Mouse (Mus musculus) spleen, postnatal 4 days (tissue): ENCODE results near the gene Ndnf.

ENCODE experiments used
- DNase-seq, 2 experiments: peaks; one replicate each; pipeline ENCODE4 v3.0.0; 2022; ENCODE audit warnings: low spot score in 2 of 2

Gene Ndnf

DNA sequence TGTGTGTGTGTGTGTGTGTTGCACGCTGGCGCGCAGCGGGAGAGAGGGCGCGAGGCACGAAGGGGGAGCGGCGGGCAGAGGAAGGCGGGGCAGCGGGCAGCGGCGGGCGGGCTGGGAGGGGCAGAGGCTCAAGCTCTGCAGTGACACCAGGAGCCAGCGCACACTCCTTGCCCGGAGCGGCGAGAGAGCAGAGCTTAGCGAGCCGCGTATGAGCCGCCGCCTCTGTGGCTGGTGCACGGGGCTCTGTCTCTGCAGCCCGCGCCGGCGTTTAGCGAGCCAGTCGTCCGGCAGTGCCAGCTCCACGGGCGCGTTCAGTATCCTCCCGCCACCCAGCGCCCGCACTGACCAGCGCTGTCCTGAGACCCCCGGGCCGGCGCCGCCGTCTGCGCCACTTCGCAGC lies at the start of gene Ndnf:
TSS of gene Ndnf (plus strand) at position 140 of the 400 bp plus-strand sequence.
- peak; percentile 29 to 71 for DNase-seq

DNA sequence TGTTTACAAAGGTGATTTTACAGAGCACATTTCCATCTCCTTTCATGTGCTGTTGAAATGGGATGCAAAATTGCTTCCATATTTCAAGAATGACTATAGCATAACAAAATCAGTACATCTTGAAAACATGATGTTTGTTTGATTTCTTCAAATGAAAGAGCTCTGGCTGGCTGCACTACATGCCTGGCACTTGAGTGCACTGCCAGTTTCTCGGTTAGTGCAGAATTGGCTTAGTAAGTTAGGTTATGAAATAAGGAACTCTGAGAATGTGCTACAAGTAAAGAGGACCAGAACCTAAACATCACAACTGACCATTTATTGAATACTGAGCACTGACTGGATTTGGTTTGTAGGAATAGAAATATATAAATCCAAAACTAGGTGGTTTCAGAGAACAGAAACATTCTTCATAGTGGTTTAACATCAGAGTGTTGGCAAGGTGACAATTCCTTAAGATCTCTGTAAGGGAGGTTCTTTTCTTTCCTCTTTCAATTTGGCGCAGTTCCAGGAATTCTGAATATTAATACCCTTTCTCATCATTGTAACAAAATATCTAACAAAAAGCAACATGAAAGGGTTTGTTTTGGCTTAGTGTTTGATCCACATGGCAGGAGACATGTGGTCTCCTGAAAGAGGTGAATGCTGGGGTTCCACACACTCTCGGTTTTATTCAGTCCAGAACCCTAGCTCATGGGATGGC lies 48.2 kb upstream of the Ndnf start:
- DNase-seq: no peak

DNA sequence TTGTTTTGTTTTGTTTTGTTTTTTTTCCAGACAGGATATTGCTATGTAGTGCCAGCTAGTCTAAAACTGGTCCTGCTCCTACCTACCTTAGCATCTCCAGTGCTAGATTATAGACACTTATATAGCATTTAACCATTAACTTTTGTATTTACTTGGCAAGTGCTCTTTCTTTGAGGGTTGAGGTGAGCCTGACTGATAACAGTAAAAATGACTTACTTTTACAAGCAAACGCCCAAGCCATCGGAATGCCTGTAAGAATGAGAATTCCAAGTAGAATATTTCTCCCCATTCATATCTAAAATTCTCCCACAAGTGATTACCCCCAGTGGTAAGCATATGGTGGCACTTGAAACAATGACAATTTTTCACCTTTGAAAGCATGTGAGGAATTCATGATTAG lies 40.8 kb upstream of the Ndnf start:
- no peak for DNase-seq

DNA sequence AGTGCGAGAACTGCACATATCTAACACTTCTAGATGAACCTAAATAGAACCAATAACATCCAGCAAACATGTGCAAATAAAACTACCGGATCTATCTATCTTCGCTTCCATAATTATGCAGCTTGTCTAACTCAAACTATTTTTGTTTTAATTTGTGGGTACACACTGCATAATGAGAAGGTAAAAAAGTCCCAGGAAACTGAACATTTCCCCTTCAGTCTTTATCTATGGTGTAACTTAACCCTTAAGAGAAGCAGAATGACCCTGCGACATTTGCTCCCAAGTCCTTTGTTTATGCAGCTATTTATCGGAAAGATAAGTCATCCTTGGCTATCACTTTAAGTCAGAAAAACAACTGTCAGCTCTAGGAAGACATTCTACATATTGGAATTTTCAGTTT lies 39.2 kb upstream of the Ndnf start:
- DNase-seq: no peak

DNA sequence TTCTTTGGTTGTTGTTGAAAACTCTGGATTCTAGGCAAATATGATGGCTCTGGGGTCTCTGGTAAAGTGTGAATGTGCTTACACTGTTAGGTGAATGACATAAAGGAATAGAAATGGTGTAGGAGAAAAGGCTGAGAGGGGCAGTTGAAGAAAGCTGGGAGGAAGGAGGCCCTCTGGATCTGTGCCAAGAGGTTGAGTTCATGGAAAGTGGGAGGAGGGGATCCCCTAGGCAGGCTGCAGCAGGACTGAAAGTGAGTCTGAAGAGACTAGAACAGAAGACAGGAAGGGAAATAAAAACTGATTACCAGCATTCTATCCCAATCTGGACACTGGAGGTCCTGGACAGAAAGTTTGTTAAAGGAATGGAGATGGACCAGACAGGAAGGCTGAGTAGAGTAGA lies 29.0 kb upstream of the Ndnf start:
- DNase-seq: no peak

DNA sequence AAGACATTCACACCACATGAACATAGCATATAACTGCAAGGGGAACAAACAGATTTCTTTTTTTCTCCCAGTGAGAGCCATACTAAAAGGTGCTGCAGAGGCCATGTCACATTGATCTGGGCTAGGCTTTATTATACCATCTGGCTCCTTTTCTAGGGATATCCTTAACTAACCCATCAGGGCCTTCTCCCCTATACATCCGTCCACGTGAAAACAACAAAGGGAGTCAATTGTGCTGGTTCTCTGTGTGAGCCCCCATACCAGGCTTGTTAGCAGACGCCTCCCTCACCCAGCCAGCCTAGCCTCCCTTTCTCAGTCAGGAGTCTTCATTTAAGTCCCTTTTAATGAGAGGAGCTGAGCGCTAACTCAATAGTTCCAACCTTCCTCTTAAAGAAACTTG lies 27.3 kb upstream of the Ndnf start:
- DNase-seq: no peak

DNA sequence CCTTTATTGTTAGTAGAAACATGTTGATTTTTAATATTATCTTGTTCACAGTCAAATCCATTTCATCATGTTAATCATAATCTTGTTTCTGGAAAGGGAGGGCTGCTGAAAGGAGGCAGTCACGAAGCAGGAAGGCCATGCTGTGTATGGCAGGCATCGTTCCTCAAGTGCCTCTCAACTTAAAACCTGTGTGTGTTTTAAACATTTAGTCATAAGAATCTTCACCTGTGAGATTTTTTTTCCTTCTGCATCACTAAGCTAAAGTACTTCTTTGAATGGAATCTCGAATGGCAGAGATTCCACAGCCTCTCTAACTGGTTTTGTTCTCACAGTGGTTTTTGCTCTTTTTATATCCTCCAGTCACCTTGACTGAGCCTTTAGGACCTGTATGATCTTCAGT lies 25.0 kb upstream of the Ndnf start:
- DNase-seq: no peak

DNA sequence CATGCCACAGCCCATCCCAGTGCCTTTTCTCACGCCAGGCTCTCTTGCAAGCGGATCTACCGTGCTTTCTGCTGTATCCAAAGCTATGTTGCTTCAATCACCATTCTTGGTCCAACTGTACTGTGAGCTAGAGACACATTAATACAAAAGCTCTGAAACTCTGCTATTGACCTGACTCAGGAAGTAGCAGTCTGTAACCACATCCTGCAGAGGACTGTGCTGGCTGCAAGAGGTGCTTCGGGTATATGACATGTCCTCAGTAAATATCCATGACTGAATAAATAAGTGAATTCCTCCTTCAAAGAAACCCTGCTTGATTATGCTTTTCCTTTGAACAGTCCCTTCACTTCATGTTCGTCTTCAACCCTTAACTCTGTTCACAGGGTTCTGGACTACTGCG lies 23.7 kb upstream of the Ndnf start:
- no peak for DNase-seq

DNA sequence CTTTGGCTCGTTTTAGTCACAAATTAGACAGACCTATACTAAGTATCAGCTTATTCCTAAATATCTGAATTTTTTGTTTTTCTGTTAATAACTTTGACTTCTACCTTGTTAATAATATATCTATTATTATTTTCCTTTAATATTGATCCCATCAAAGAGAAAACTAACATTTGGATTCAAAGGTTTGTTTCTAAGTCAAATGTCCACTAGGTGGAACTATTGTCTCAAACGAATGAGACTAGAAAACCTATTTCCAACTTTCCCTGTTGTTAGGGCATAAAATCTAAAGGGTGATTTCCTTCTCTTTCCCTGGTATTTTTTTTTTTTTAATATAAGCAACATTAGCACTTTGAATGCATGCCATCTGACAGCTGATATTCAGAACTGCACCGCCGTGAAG lies 20.0 kb upstream of the Ndnf start:
- no peak for DNase-seq

DNA sequence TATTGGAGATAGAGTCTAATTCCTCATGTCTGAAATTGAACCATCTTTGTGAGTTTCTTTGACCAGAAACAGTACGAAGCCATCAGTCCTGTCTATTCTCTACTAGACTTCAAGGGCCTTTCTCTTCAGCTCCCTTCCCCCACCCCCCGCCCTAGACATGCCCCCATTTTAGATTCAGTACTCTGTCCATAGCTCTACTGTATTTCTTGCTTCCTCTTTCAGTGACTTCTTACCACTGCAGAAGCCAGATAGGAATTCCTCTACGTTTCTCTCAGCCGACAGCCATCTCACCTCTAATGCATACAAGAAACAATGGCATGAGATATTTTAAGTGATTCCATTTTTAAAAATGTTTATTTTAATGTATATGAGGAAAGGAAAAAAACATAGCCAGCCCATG lies 10.1 kb upstream of the Ndnf start:
- no peak for DNase-seq

DNA sequence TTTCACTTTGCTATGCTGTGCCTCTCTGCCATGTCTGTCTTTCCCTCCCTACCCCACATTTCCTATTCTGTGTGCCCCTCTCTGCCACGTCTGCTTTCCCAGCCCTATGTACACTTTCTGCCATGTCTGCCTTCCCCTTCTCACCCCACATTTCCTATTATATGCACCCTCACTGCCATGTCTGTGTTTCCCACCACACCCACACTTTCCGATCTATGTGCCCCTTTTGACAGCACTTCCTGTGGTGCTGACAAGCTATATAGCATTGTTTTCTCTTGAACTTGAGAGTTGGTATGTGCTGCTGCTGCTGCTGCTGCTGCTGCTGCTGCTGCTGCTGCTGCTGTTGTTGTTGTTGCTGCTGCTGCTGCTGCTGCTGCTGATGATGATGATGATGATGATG lies 9.3 kb upstream of the Ndnf start:
- DNase-seq: no peak

DNA sequence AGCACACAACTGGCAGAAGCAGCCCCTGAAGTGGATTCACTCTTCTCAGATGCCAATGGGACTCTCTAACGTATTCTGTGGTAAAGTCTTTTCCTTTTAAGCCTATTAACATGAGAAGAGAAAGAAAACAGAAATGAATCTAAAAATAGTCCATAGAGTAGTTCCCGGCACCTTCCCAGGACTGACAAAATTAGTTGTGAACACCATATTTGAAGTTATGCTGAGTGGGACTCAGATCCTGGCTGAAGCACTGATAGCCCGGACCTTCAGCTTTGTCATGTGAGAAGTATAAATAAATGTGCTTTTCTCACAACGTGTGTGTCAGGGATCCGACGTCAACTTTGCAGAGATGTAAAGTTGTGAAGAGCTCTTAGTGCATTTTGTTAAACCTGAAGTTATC lies 7.4 kb upstream of the Ndnf start:
- no peak for DNase-seq

DNA sequence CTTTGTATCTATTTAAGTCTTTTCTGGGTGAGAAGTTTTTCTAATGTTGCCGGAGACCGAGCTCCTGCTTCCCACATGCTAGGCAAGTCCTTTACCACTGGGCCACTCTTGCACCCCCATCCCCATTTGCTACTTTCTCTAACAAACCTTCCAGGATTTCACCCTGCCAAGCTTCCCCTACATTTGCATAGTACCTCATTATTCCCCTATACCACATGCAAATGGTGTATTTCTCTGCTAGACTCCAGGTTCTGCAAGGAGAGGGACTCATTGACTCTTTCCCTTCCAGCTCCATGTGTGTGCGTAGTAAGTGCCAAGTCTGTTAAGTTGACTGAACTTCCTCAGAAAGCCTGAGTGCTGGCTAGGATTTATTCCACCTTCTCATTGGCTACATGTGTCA lies 5.1 kb upstream of the Ndnf start:
- no peak for DNase-seq

DNA sequence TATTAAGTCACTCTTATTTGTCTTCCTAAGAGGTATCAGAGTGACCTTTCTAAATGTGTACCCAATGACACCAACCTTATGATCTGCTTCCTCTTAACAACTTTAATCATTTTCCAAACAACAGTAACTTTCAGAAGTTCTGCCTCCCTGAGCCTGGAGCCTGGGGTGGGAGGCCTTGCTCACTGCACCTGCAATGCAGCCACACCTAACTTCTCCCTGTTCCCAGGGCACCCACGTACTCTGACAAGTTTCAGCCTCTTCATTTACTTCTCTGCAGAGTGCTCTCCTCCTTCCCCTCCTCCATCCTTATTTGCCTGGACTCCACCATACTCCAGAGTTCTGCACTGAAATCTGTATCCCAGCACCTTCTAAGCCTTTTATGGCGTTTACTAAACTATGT lies 1.4 kb upstream of the Ndnf start:
- no peak for DNase-seq

DNA sequence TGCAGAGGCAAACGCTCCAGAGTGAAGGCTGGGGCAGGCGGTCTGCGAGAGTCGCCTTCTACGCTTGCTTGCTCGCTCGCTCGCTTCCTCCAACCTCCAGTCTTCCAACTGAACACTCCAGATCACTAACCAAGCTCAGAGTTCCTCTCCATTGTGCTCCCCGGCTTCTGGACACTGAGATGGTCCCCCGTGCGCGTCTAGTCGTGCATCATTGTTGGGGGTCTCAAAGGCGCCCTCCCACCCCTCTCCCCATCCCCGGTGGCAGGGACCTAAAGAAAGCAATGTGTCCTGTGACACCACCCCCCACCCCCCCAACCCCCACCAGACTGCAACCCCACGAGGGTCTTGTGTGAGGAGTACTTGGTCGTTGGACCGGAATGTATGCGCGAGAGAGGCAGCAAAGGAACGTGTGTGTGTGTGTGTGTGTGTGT lies 394 bp upstream of the Ndnf start:
- no peak for DNase-seq

DNA sequence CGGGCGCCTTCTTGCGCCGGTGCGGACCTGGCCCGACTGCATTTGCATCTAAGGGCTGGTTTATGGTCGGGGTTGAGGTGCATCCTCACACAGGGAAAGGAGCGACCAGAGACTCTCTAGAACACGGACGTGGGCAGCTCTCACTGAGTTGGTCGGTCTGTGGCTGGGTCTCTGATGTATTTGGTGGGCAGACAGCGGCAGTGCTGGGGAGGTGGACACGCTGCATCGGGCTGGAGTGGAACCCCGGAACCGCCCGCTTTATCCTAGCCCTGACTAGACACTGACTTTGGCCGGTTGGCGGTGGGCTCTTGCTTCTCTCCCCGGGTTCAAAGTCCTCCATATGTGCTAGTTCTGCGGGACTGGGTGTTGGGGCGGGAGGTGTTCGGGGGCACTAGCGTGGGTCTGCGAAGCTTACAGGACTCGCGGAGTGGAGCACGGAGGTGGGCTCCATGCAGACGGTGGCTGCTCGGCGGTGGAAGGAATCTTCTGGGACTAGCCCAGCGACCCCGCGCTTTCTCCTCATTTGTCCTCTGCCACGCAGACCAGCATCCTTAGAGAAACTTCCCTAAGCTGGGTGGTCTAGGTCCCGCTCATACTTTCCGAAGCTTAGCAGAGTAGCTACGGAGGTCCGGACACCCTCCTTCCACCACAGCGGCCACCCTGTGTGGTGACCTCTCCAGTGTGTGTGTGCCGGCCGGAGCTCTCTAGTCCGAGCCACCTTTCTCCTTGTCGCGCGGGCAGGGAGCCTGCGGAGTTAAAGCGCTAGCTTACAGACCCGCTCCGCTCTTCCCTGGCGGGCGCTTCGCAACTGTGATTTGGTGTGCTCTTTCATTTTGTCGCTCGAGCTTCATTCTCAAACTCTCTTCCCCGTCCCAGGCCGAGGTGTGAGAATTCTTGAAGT lies 991 bp downstream of the Ndnf start:
- peak in 1 of 2 experiments; percentile 60 for DNase-seq

DNA sequence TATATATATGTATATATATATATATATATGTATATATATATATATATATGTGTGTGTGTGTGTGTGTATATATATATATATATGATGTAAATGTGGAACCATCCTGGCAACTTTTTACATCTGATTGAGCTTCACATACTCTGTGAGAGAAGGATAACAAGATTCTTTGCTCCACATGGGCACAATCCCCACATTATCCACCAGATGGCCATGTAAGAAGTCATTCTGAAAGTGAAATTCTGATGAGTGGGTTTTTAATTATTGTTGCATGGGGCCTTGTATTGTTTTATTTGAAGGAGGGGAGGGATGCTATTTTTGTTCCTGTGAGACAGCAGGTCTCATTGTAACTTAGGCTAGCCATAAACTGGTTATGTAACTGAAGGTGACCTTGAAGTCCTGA lies 22.5 kb downstream of the Ndnf start:
- no peak for DNase-seq

DNA sequence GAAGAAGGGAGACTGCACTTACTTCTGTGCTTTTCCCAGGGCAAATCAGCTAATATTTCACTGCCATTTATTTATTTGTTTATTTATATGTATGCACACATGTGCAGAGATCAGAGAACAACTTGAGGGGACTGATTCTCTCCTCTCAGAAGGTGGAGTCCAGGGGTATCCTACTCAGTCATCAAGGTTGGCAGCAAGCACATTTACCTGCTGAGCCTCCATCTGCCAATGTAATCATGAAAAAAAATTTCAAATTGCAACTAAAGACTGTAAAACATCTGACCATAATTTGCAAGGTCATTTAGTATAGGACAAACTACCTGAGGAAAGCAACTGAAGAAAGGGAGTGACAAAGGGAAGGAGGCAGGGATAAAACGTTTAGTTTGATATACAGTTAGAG lies 49.3 kb downstream of the Ndnf start:
- DNase-seq: no peak

DNA sequence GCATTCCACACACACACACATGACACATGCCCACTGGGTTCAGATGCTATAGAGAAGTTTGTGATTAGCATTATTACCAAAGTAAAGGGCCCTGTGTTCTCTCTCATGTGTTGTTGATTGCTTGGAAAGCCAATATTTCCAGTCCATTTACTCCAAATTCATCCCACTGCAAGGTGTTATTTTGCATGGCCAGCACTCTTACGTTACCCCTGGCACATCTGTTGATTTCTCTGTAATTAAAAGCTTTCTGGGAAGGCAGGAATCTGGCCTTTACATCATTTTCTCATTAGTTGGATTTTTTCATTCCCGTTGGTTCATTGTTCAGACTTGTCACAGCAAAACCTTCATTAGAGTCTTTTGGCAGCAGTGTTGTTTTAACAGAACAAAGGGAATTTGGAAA lies 54.3 kb downstream of the Ndnf start:
- DNase-seq: no peak

DNA sequence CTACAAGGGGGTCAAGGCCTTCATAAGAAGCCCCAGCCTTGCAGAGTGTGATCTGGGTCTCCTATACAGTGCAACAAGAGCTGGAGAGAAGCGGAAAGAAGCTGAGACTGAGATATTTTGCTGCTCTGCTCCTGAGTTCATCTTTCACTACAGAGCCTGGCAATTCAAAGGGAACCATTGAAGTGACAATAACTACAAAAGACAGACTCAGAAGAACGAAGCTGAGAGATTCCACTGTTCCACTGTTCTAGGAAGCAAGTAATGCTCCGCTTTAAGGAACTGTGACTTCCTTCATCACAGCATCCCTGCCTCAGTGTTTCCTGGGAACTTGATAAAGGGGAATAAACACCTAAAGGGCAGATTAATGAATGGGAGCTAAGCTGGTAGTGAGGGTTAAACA lies 56.9 kb downstream of the Ndnf start:
- DNase-seq: no peak

DNA sequence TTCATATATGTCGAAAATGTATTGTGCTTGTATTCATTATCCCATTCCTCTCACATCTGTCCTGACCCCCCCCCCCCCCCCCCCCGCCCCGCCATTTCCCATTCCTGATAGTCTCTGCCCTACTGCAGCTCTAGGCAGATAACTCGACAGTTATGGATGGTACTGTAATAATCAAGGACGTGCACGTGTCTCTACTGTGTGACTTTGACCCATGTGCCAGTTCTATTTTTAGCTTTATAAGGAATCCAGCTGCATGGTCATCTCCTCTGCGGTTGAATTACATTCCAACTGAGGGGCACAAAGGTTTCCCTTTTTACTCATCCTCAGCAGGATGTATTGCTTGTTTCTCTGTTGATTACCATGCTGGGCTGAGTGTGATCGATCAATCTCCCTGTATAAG lies 68.1 kb downstream of the Ndnf start:
- no peak for DNase-seq

DNA sequence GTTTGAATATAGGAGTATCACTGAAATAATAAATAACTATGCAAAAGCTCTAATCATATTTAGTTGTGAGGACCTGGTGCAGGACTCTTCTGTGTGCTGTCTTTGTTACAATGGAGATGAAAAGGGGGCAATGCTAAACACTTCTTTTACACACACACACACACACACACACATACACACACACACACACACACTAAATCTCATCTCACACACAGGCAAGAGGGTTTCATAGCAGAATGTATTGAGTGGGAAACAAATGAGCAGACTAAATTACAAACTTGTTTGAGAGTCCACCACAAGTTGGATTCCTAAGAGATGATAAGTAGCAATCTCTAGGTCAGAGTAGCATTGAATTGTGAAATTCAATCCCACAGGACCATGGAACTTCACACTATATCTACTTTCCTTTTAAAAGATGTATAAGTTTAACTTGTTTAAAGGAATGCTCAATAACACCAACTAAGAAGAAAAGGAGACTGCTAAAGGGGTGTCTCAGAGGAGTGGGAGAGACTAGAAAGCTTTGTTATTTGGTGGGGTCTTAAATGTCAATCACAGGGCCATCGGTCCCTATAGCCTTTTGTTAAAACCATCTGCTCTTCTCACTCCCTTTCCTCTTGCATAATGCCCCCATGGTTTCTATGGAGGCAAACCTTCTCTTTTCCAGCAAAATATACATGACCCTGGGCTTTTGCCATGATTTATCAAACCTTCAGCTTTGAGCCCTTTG lies 71.9 kb downstream of the Ndnf start:
- no peak for DNase-seq

DNA sequence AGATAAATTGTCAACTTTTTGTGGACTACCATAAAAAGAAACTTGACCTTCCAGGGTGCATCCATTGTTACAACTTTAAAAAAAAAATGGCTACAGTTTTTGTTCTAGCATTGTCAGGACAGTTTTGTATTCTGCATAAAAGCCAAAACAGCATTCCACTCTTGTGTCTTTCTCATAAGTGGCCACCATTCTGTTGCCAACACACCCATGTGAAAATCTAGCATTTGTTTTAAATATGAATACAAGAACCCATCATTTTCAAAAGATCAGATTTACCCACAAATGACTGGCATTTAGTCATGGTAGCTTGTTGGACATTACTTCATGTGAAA lies 72.4 kb downstream of the Ndnf start:
- no peak for DNase-seq
